Comparison of ENCODE assay signal across 7 mouse cellular contexts in genomic region chr16:44778538-44779147, GRCm38 (mm10). TPM values are rescaled to one million over a fixed set of nuclear protein-coding genes. Genes with fewer than 3 reads are reported as not detected.
DNase-seq lines count a peak whose midpoint lies in the region; ATAC-seq and TF ChIP-seq lines count a peak whose summit lies in the region.

No protein-coding gene starts in this region.

- no peak overlapping the region for H3K4me3 ChIP-seq in G1E (ENCODE audit: low read depth, low read length)
- H3K4me3 ChIP-seq in lung, embryonic 14.5 days (ENCODE audit: low read depth, low read length), result no peak overlapping the region
- H3K4me3 ChIP-seq in hindbrain, embryonic 12.5 days, result no peak overlapping the region
- H3K4me3 ChIP-seq in midbrain, embryonic 15.5 days, result no peak overlapping the region

- DNase-seq in CD4-positive helper T cell, adult 2 months (ENCODE audit: low read depth, low spot score), result peak; percentile 75
- DNase-seq in G1E (ENCODE audit: low spot score), result no peak
- peak; percentile 76 for DNase-seq in lung, embryonic 14.5 days
- peak; percentile 50 for DNase-seq in thymus, postnatal 0 days (ENCODE audit: low spot score)

- 33% methylated on average over 17 of the region's 17 CpGs for WGBS in lung, embryonic 14.5 days
- 87% methylated on average over 17 of the region's 17 CpGs for WGBS in hindbrain, embryonic 12.5 days
- 86% methylated on average over 17 of the region's 17 CpGs for WGBS in midbrain, embryonic 15.5 days

- no peak for TF ChIP-seq CTCF in G1E (IDR thresholded peaks at IDR 0.05; ENCODE audit: low read depth, low read length)
- TF ChIP-seq CTCF in lung, embryonic 14.5 days (IDR thresholded peaks at IDR 0.05; ENCODE audit: low read depth), result no peak

- no peaks in the 10 kb centered on the region for H3K9me3 ChIP-seq in G1E (replicated peaks)
- no peaks in the 10 kb centered on the region for H3K9me3 ChIP-seq in lung, embryonic 14.5 days (ENCODE audit: low read depth, low read length)
- no peaks in the 10 kb centered on the region for H3K9me3 ChIP-seq in hindbrain, embryonic 12.5 days (replicated peaks)
- H3K9me3 ChIP-seq in midbrain, embryonic 15.5 days, result no peaks in the 10 kb centered on the region

- no peak overlapping the region for H3K27ac ChIP-seq in lung, embryonic 14.5 days (ENCODE audit: low read depth)
- no peak overlapping the region for H3K27ac ChIP-seq in hindbrain, embryonic 12.5 days
- no peak overlapping the region for H3K27ac ChIP-seq in midbrain, embryonic 15.5 days

- H3K27me3 ChIP-seq in G1E (ENCODE audit: insufficient read depth, low read length), result no peaks in the 10 kb centered on the region
- no peaks in the 10 kb centered on the region for H3K27me3 ChIP-seq in lung, embryonic 14.5 days (ENCODE audit: insufficient read depth, low read length)
- no peaks in the 10 kb centered on the region for H3K27me3 ChIP-seq in hindbrain, embryonic 12.5 days
- no peaks in the 10 kb centered on the region for H3K27me3 ChIP-seq in midbrain, embryonic 15.5 days (replicated peaks)

- H3K4me2 ChIP-seq in lung, embryonic 14.5 days, result peak overlapping the region; percentile 44
- H3K4me2 ChIP-seq in hindbrain, embryonic 12.5 days (replicated peaks), result no peak overlapping the region
- no peak overlapping the region for H3K4me2 ChIP-seq in midbrain, embryonic 15.5 days

- H3K9ac ChIP-seq in lung, embryonic 14.5 days, result no peak overlapping the region
- no peak overlapping the region for H3K9ac ChIP-seq in hindbrain, embryonic 12.5 days
- no peak overlapping the region for H3K9ac ChIP-seq in midbrain, embryonic 15.5 days

- H3K4me1 ChIP-seq in G1E (ENCODE audit: insufficient read depth, low read depth, low read length), result peaks cover 17% of the 10 kb centered on the region
- no peaks in the 10 kb centered on the region for H3K4me1 ChIP-seq in lung, embryonic 14.5 days (ENCODE audit: insufficient read depth)
- no peaks in the 10 kb centered on the region for H3K4me1 ChIP-seq in hindbrain, embryonic 12.5 days
- no peaks in the 10 kb centered on the region for H3K4me1 ChIP-seq in midbrain, embryonic 15.5 days

- no peaks in the 10 kb centered on the region for H3K36me3 ChIP-seq in G1E (replicated peaks)
- H3K36me3 ChIP-seq in lung, embryonic 14.5 days (ENCODE audit: insufficient read depth), result no peaks in the 10 kb centered on the region
- H3K36me3 ChIP-seq in hindbrain, embryonic 12.5 days, result no peaks in the 10 kb centered on the region
- H3K36me3 ChIP-seq in midbrain, embryonic 15.5 days (replicated peaks), result no peaks in the 10 kb centered on the region

- ATAC-seq in G1E (ENCODE audit: extremely low read depth, insufficient number of reproducible peaks, low FRiP score, poor library complexity, severe bottlenecking), result peak; percentile 92
- peak; percentile 81 for ATAC-seq in inflammation-experienced regulatory T-cells, adult 6 months
- ATAC-seq in lung, embryonic 14.5 days (ENCODE audit: insufficient read depth), result peak; percentile 83
- no peak for ATAC-seq in hindbrain, embryonic 12.5 days (ENCODE audit: low FRiP score)
- ATAC-seq in midbrain, embryonic 15.5 days (replicated peaks), result no peak

RNA-seq across cellular contexts. Expression of gene Cd200r1, which starts 13.1 kb away (rescaled TPM):
- 2.8 TPM in 2 replicates for total RNA-seq in G1E (2014; fragmentation: Nextera tagmentation)
- 6.4 TPM in 2 replicates for total RNA-seq in G1E (2017)
- 0.06 and 0.12 TPM in 2 replicates for polyA plus RNA-seq in G1E (2012)
- polyA plus RNA-seq in inflammation-experienced regulatory T-cells, adult 6 months (2017; shearing (Covaris generic)), result 10 to 100 TPM; 48.8 to 73.3 (median 51.9) TPM
- 1.0 and 1.3 TPM in 2 replicates for polyA plus RNA-seq in lung, embryonic 14.5 days (2014; fragmentation: Nextera tagmentation; extraction: Ambion mirVana)
- 1.8 and 2.7 TPM in 2 replicates for polyA plus RNA-seq in thymus, postnatal 0 days (2015; fragmentation: Nextera tagmentation; extraction: Ambion mirVana)
- polyA plus RNA-seq in hindbrain, embryonic 12.5 days (2016; fragmentation: Nextera tagmentation; extraction: Ambion mirVana), result 0.52 and 0.96 TPM in 2 replicates
- polyA plus RNA-seq in midbrain, embryonic 15.5 days (2015; fragmentation: Nextera tagmentation; extraction: Ambion mirVana), result 0.78 and 1.1 TPM in 2 replicates

RNA-seq across cellular contexts. Expression of gene Gtpbp8, which starts 32.5 kb away (rescaled TPM):
- total RNA-seq in G1E (2014; fragmentation: Nextera tagmentation) (34.3 and 41.9 TPM in 2 replicates), G1E (2017) (26.6 and 32.2 TPM in 2 replicates)
- 26.4 and 36.5 TPM in 2 replicates for polyA plus RNA-seq in G1E (2012)
- polyA plus RNA-seq in inflammation-experienced regulatory T-cells, adult 6 months (2017; shearing (Covaris generic)), result 10 to 100 TPM; 25.0 to 48.9 (median 38.8) TPM
- polyA plus RNA-seq in lung, embryonic 14.5 days (2014; fragmentation: Nextera tagmentation; extraction: Ambion mirVana), result 30.1 and 31.8 TPM in 2 replicates
- polyA plus RNA-seq in thymus, postnatal 0 days (2015; fragmentation: Nextera tagmentation; extraction: Ambion mirVana), result 26.8 and 28.0 TPM in 2 replicates
- polyA plus RNA-seq in hindbrain, embryonic 12.5 days (2016; fragmentation: Nextera tagmentation; extraction: Ambion mirVana), result 34.3 and 37.9 TPM in 2 replicates
- 35.3 and 38.1 TPM in 2 replicates for polyA plus RNA-seq in midbrain, embryonic 15.5 days (2015; fragmentation: Nextera tagmentation; extraction: Ambion mirVana)

RNA-seq across cellular contexts. Expression of gene Cd200r4, which starts 32.9 kb away (rescaled TPM):
- 3.7 and 5.1 TPM in 2 replicates for total RNA-seq in G1E (2014; fragmentation: Nextera tagmentation)
- 28.4 and 33.7 TPM in 2 replicates for total RNA-seq in G1E (2017)
- polyA plus RNA-seq in G1E (2012), result 0.03 TPM in 2 replicates
- polyA plus RNA-seq in inflammation-experienced regulatory T-cells, adult 6 months (2017; shearing (Covaris generic)), result 10 to 100 TPM in 1 of 3 experiments, 1 to 10 TPM in 2; 4.9 to 16.5 (median 6.0) TPM
- polyA plus RNA-seq in lung, embryonic 14.5 days (2014; fragmentation: Nextera tagmentation; extraction: Ambion mirVana), result not detected in 2 replicates
- 0.31 and 0.36 TPM in 2 replicates for polyA plus RNA-seq in thymus, postnatal 0 days (2015; fragmentation: Nextera tagmentation; extraction: Ambion mirVana)
- polyA plus RNA-seq in hindbrain, embryonic 12.5 days (2016; fragmentation: Nextera tagmentation; extraction: Ambion mirVana), result not detected in 2 replicates
- polyA plus RNA-seq in midbrain, embryonic 15.5 days (2015; fragmentation: Nextera tagmentation; extraction: Ambion mirVana), result 0.09 TPM in 1 of 2 replicates, not detected in the other

RNA-seq across cellular contexts. Expression of gene Nepro, which starts 54.5 kb away (rescaled TPM):
- total RNA-seq in G1E (2014; fragmentation: Nextera tagmentation) (17.3 and 19.8 TPM in 2 replicates), G1E (2017) (22.5 and 27.7 TPM in 2 replicates)
- 4.8 and 5.4 TPM in 2 replicates for polyA plus RNA-seq in G1E (2012)
- 1 to 10 TPM; 5.5 to 8.2 (median 7.4) TPM for polyA plus RNA-seq in inflammation-experienced regulatory T-cells, adult 6 months (2017; shearing (Covaris generic))
- polyA plus RNA-seq in lung, embryonic 14.5 days (2014; fragmentation: Nextera tagmentation; extraction: Ambion mirVana), result 14.4 and 14.6 TPM in 2 replicates
- polyA plus RNA-seq in thymus, postnatal 0 days (2015; fragmentation: Nextera tagmentation; extraction: Ambion mirVana), result 4.8 and 5.8 TPM in 2 replicates
- polyA plus RNA-seq in hindbrain, embryonic 12.5 days (2016; fragmentation: Nextera tagmentation; extraction: Ambion mirVana), result 9.4 and 9.9 TPM in 2 replicates
- polyA plus RNA-seq in midbrain, embryonic 15.5 days (2015; fragmentation: Nextera tagmentation; extraction: Ambion mirVana), result 4.4 and 4.9 TPM in 2 replicates

Comparison
In these comparisons a context has a peak if more than half of its experiments do, and no peak if none do; other contexts are left out.
1. ATAC-seq: peak in G1E (single experiment), inflammation-experienced regulatory T-cells, adult 6 months (single experiment) and lung, embryonic 14.5 days (single experiment); none in hindbrain, embryonic 12.5 days (single experiment) and midbrain, embryonic 15.5 days (single experiment).
2. RNA of gene Cd200r1, which starts 13.1 kb away (polyA plus RNA-seq): 48.8 to 73.3 TPM in inflammation-experienced regulatory T-cells, adult 6 months; 1.8 to 2.7 TPM in thymus, postnatal 0 days, 1.0 to 1.3 TPM in lung, embryonic 14.5 days, 0.78 to 1.1 TPM in midbrain, embryonic 15.5 days, 0.52 to 0.96 TPM in hindbrain, embryonic 12.5 days and 0.06 to 0.12 TPM in G1E; every median in the first group is over 10 times any median in the second.